Mouse (Mus musculus) neural tube, embryonic 11.5 days (tissue): ENCODE measurements around the gene 9530003J23Rik. TPM values are rescaled to one million over a fixed set of nuclear protein-coding genes. Genes with fewer than 3 reads are reported as not detected.
"Not testable (repeated sequence)": the region's sequence is repeated elsewhere in the genome, so short reads cannot be mapped to it uniquely, and the experiment has no call there.

Experiments
- ATAC-seq: fragments of 200-750 bp; cut with Nextera tagmentation; 2 replicates; pipeline ENCODE4 v1.8.0; 2017; ENCODE audit warnings: moderate number of reproducible peaks, mild to moderate bottlenecking, moderate TSS enrichment, moderate library complexity; ENCODE audit not compliant: insufficient read depth, low FRiP score, low TSS enrichment
- DNase-seq: peaks from one replicate; pipeline ENCODE4 v3.0.0-alpha.2; 2015; ENCODE audit warnings: low spot score
- H3K27ac ChIP-seq: fragments of 300-500 bp; sonication (generic); 2 replicates; pipeline ENCODE4 v1.5.1; 2014; ENCODE audit warnings: low read depth, mild to moderate bottlenecking, low read length
- H3K27me3 ChIP-seq: fragments of 300-500 bp; sonication (generic); 2 replicates; pipeline ENCODE4 v1.6.1; 2014; ENCODE audit warnings: mild to moderate bottlenecking, low read length, mixed read lengths; ENCODE audit not compliant: control insufficient read depth, insufficient read depth
- H3K36me3 ChIP-seq: fragments of 300-500 bp; sonication (generic); 2 replicates; pipeline ENCODE4 v1.6.1; 2014; ENCODE audit warnings: mild to moderate bottlenecking, low read length, moderate library complexity, mixed read lengths; ENCODE audit not compliant: control insufficient read depth, insufficient read depth
- H3K4me1 ChIP-seq: fragments of 300-500 bp; sonication (generic); 2 replicates; pipeline ENCODE4 v1.6.1; 2014; ENCODE audit warnings: low read length, mixed read lengths; ENCODE audit not compliant: control insufficient read depth, insufficient read depth
- H3K4me2 ChIP-seq: fragments of 300-500 bp; sonication (generic); 2 replicates; pipeline ENCODE4 v1.6.1; 2014; ENCODE audit warnings: low read depth, mild to moderate bottlenecking, moderate library complexity
- H3K4me3 ChIP-seq: fragments of 300-500 bp; sonication (generic); 2 replicates; pipeline ENCODE4 v1.5.1; 2014; ENCODE audit warnings: low read depth, low read length
- H3K9ac ChIP-seq: fragments of 300-500 bp; sonication (generic); 2 replicates; pipeline ENCODE4 v1.6.1; 2014; ENCODE audit warnings: mild to moderate bottlenecking, low read length
- H3K9me3 ChIP-seq: fragments of 300-500 bp; sonication (generic); 2 replicates; pipeline ENCODE4 v1.6.1; 2016; ENCODE audit warnings: low read length; ENCODE audit not compliant: control insufficient read depth
- WGBS: fragments of 180-500 bp; shearing (Covaris S2); extraction: QIAGEN DNeasy Blood & Tissue Kit; methylation state at CpG from one replicate; pipeline ENCODE4 v1.1.7; 2014; 5-methylcytosine and 5-hydroxymethylcytosine counted together
- polyA plus RNA-seq: library from polyadenylated mRNA; unstranded; fragments of >200 nt; fragmentation: Nextera tagmentation; extraction: Ambion mirVana; gene quantifications from 2 replicates; pipeline ENCODE4 v1.2.1, GENCODE M21; 2014

Gene 9530003J23Rik
- polyA plus RNA-seq, 1 experiment from 2014 or later, result not detected

DNA sequence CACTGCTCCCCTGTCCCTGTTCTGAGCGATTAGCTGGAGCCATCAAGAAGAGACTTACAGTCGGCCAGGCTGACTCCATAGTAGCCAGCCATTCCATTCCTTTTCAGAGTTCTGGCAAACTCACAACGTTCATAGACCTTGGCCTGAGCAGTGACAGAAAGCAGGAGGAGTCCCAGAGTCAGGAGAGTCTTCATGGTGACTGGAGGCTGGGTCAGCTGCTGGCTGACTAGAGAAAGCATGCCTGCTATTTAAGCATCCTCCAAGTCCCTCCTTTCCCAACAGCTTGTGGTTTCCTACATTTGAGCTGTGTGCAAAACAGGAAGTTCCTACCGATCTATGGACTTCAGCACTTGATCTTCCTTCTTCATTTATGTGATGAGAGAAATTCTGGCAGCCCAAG, 43.5 kb upstream of the 9530003J23Rik start, which contains the start of gene Lyz2:
Gene Lyz2, minus strand, starts transcription at position 273 of the 400 bp plus-strand sequence.
- Histone ChIP-seq H3K36me3 (no peaks in the 10 kb centered on the region), H3K9ac (no peak within 1 kb of the TSS), H3K4me2 (no peak within 1 kb of the TSS), H3K27me3 (no peaks in the 10 kb centered on the region), H3K4me1 (no peaks in the 10 kb centered on the region), H3K27ac (no peak within 1 kb of the TSS), H3K9me3 (no peaks in the 10 kb centered on the region), H3K4me3 (no peak within 1 kb of the TSS)
- 69% methylated on average over 4 of the region's 4 CpGs for WGBS
- DNase-seq, result no peak
- no peak for ATAC-seq

DNA sequence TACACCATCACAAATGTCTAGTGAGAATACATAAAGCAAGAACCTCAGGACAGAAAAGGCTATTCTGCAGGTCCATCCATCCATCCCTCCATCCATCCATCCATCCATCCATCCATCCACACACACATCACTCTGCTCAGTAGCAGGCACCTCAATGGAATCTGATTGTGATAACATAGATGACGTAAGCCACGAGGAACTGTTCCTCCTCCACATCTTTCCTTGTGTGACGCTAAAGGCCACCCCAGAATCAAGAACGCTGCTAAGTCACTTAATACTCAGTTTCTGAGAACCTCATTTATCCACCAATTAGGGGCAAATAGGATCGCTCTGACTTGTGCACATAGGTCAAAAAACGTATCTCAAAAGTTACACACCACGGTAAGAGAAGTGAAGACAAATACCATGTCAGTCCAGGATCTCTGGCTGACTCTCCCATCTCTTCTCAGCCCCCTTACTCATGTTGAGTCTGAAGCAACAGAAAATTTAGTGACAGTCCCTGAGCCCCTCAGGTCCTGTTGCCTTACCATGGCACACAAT, 42.9 kb upstream of the 9530003J23Rik start:
- Histone ChIP-seq H3K27me3 (no peaks in the 10 kb centered on the region), H3K36me3 (no peaks in the 10 kb centered on the region), H3K9ac (no peak overlapping the region), H3K9me3 (no peaks in the 10 kb centered on the region), H3K4me1 (no peaks in the 10 kb centered on the region), H3K4me3 (no peak overlapping the region), H3K27ac (no peak overlapping the region), H3K4me2 (no peak overlapping the region)
- no peak for ATAC-seq
- WGBS, result 90% methylated on average over 7 of the region's 7 CpGs
- DNase-seq, result no peak

DNA sequence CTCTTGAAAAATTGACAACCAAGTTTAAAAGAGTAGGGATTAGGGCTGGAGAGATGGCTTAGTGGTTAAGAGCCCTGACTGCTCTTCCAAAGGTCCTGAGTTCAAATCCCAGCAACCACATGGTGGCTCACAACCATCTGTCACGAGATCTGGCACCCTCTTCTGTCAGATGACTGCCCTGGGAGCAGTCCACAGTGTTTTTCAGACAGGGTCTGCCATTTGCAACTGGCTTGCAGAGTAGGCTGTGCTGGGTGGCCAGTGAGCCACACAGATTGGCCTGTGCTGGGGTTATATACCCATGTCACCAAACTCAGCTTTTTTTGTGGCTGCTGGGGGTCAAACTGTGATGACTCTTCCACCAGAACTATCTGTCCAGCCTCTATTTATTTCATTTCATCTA, 41.5 kb upstream of the 9530003J23Rik start:
- Histone ChIP-seq H3K4me1 (no peaks in the 10 kb centered on the region), H3K27me3 (no peaks in the 10 kb centered on the region)
- no peak for ATAC-seq

DNA sequence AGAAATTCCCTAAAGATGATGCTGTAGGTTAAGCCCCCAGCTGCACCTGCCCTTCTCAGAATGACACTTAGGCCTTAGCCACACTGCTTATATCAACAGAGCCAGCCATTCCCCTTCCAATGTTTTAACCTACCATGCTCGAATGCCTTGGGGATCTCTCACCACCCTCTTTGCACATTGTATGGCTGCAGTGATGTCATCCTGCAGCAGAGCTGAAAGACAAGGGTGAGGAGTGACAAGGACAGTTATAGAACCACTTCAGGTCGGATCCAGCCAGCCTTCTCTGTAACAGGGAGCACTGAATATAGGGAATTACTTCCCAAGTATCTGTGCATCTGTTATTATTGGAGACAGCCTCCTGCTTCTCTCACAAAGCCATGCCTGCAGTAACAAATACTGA, 40.0 kb upstream of the 9530003J23Rik start:
- WGBS, result 68% methylated on average over 2 of the region's 2 CpGs
- not testable (repeated sequence) for H3K27me3 ChIP-seq, H3K4me3 ChIP-seq, ATAC-seq, H3K4me1 ChIP-seq, H3K9me3 ChIP-seq, H3K36me3 ChIP-seq, H3K27ac ChIP-seq, H3K9ac ChIP-seq, H3K4me2 ChIP-seq, DNase-seq

More for the DNA sequence above, 41.5 kb upstream of the 9530003J23Rik start:
- H3K27ac ChIP-seq, result no peak overlapping the region
- no peaks in the 10 kb centered on the region for H3K36me3 ChIP-seq
- H3K9me3 ChIP-seq, result no peaks in the 10 kb centered on the region
- H3K4me2 ChIP-seq, result no peak overlapping the region
- H3K4me3 ChIP-seq, result no peak overlapping the region
- H3K9ac ChIP-seq, result no peak overlapping the region
- no peak for DNase-seq
- WGBS, result 50% methylated on average over 1 of the region's 1 CpGs

DNA sequence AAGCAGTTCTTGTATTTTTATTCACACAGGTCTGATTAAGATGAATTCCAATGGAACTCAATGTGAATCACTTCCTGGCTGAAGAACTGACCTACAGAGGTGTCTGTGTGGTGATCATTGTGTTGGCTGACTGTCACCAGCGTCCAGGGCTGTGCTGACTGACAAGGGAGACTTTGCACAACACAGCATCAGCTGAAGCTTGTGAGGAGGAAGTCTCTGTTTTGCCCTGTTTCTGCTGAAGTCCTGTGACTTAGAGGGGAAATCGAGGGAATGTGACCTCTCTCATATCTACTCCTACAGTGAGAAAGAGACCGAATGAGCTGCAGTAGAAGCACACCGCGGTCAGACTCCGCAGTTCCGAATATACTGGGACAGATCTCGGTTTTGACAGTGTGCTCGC, 39.3 kb upstream of the 9530003J23Rik start:
- 83% methylated on average over 9 of the region's 9 CpGs for WGBS
- DNase-seq, H3K27me3 ChIP-seq, H3K4me3 ChIP-seq, H3K4me2 ChIP-seq, H3K36me3 ChIP-seq, H3K9ac ChIP-seq, ATAC-seq, H3K9me3 ChIP-seq, H3K4me1 ChIP-seq, H3K27ac ChIP-seq: not testable (repeated sequence)

DNA sequence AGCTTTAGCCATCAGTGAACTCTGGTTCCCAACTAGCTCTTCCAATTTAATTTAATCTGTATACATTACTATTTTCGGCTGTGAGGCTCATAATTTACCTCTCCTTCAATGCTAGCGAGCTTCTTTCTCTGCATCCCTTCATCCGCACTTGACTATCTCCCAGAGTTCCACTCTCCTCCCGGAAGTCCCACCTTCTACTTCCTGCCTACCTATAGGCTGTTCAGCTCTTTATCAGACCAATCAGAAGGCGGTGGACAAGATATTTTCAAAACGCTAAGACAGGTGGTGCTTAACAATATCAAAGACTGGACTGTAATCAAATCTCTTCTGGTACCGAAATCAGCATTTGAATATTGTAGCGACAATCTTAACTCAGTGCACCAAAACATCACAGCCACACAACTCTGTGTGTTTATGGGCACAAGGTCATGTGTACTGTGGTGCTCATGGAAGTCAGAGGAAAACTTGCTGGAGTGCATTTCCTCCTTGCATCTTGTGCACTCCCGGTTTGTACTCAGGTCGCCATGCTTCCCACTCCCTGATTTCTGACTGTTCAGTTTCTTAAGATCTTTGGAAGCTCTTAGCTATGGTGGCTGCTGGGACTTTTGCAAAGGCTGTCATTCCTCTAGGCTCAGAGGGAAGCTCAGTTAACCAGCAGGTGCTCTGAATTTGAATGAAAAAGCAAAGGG, 37.3 kb upstream of the 9530003J23Rik start:
- Histone ChIP-seq H3K9ac (no peak overlapping the region), H3K27ac (no peak overlapping the region), H3K4me1 (no peaks in the 10 kb centered on the region), H3K27me3 (no peaks in the 10 kb centered on the region), H3K4me3 (no peak overlapping the region), H3K36me3 (no peaks in the 10 kb centered on the region), H3K4me2 (no peak overlapping the region), H3K9me3 (no peaks in the 10 kb centered on the region)
- DNase-seq (no peak), ATAC-seq (no peak)
- WGBS, result 84% methylated on average over 10 of the region's 10 CpGs

DNA sequence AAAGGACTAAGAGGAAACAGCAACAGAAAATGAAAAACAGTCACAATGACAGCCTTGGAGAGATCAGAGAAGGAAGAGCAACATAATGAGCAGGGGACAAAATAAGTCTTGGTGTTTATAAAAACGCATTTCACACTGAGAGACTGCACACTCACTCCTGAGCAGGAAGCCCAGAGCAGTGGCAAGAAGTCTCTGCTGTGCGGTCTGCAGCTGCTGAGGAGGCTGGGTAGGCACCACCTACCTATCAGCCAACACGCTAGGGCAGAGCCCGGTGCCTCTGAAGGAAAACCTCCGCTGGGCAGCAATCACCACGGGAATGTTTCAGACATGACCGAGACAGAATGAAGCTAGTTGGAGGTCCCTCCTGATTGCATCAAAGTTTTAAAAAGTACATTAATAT, 36.1 kb upstream of the 9530003J23Rik start:
- ATAC-seq, H3K4me2 ChIP-seq, H3K27ac ChIP-seq, H3K9ac ChIP-seq, H3K4me3 ChIP-seq, H3K9me3 ChIP-seq, DNase-seq, H3K36me3 ChIP-seq, H3K27me3 ChIP-seq, H3K4me1 ChIP-seq: not testable (repeated sequence)
- WGBS, result 78% methylated on average over 2 of the region's 7 CpGs

DNA sequence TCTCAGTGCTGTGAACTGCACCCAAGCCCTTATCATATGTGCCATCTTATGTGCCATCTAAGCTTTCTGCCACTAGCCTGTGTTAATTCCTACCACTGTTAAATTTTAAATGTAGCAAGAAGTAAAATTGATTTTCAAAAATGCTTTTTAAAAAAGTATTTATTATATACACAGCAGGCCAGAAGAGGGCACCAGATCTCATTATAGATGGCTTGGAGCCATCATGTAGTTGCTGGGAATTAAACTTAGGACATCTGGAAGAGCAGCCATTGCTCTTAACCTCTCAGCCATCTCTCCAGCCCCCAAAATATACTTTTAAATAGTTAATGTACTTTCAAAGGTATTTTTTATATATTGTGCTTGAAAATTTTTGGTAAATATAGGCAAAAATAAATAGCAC, 33.5 kb upstream of the 9530003J23Rik start:
- no peak for DNase-seq
- Histone ChIP-seq H3K27me3 (no peaks in the 10 kb centered on the region), H3K9me3 (no peaks in the 10 kb centered on the region), H3K4me3 (no peak overlapping the region), H3K27ac (no peak overlapping the region), H3K9ac (no peak overlapping the region), H3K4me1 (no peaks in the 10 kb centered on the region), H3K36me3 (no peaks in the 10 kb centered on the region), H3K4me2 (no peak overlapping the region)
- ATAC-seq, result no peak

DNA sequence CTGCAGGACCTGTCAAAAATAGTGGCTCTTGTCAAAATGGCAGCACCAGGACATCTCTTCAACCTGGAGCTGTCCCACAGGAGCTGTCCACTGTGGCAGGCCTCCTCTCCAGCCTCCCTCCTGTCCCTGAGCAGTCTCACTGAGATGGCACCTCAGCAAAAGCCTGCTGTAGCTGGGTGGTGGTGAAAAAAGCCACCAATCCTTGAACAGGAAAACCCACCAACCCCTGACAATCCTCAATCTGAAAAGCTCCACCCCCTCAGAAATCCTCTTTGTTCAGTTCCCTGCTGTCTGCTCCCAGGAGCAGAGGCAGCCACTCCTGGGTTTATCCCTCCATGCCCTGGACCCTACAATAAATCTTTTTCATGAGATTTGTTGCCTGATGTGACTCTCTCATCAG, 21.4 kb upstream of the 9530003J23Rik start:
- Histone ChIP-seq H3K27me3 (no peaks in the 10 kb centered on the region), H3K4me3 (no peak overlapping the region), H3K9me3 (no peaks in the 10 kb centered on the region), H3K4me1 (no peaks in the 10 kb centered on the region), H3K27ac (no peak overlapping the region), H3K9ac (no peak overlapping the region), H3K36me3 (no peaks in the 10 kb centered on the region), H3K4me2 (no peak overlapping the region)
- DNase-seq (no peak), ATAC-seq (peak; percentile 48; the same call in 1 of the 2 replicates)
